Mouse (Mus musculus) embryo, embryonic 9.5 days (tissue): ENCODE data around the gene Sh2b1.

Experiments used
- DNase-seq: peaks from one replicate; pipeline ENCODE4 v3.0.0-alpha.2; 2017; ENCODE audit errors: extremely low spot score

Sh2b1 gene

GRCm38 (mm10) chr7:126418496-126418895 is 56.7 kb downstream of the Sh2b1 start:
- no peak for DNase-seq

- no peak for DNase-seq
These were observed 57.6 kb downstream of the Sh2b1 start for GRCm38 (mm10) chr7:126417606-126418005.

- peak; percentile 32 for DNase-seq
These were observed 58.2 kb downstream of the Sh2b1 start for GRCm38 (mm10) chr7:126417045-126417444.
